ENCODE assay signal across 8 mouse cellular contexts in genomic region chr14:27335331-27336207, GRCm38 (mm10).
DNase-seq lines count a peak whose midpoint lies in the region; ATAC-seq and TF ChIP-seq lines count a peak whose summit lies in the region.

No protein-coding gene starts in this region.

- peak overlapping the region; percentile 87 for H3K4me2 ChIP-seq in neural tube, embryonic 14.5 days (ENCODE audit: low read depth, low read length)

- no peaks in the 10 kb centered on the region for H3K36me3 ChIP-seq in G1E (replicated peaks)
- H3K36me3 ChIP-seq in neural tube, embryonic 14.5 days (ENCODE audit: control insufficient read depth, insufficient read depth, low read length): no peaks in the 10 kb centered on the region

- ATAC-seq in G1E (ENCODE audit: extremely low read depth, insufficient number of reproducible peaks, low FRiP score, poor library complexity, severe bottlenecking): peak; percentile 75
- peak; percentile 93 for ATAC-seq in neural tube, embryonic 14.5 days (ENCODE audit: low read depth)

- H3K9ac ChIP-seq in neural tube, embryonic 14.5 days (replicated peaks; ENCODE audit: low read depth, low read length): peak overlapping the region; percentile 55

- H3K9me3 ChIP-seq in G1E (replicated peaks): no peaks in the 10 kb centered on the region
- no peaks in the 10 kb centered on the region for H3K9me3 ChIP-seq in neural tube, embryonic 14.5 days (ENCODE audit: control insufficient read depth, low read length)

- H3K27me3 ChIP-seq in G1E (ENCODE audit: insufficient read depth, low read length): peaks cover 34% of the 10 kb centered on the region
- 0 out of 2 replicates have a peak, but pooled peaks cover 12% of the 10 kb centered on the region for H3K27me3 ChIP-seq in neural tube, embryonic 14.5 days (ENCODE audit: control insufficient read depth, insufficient read depth, low read length)

- H3K27ac ChIP-seq in layer of hippocampus, adult 2 months: peak overlapping the region; percentile 93
- H3K27ac ChIP-seq in neural tube, embryonic 14.5 days (ENCODE audit: low read depth, low read length): no peak overlapping the region

- WGBS in neural tube, embryonic 14.5 days: 3% methylated on average over 37 of the region's 37 CpGs

- no peak for TF ChIP-seq CTCF in G1E (IDR thresholded peaks at IDR 0.05; ENCODE audit: low read depth, low read length)
- peak; percentile 9; the same call in 1 of the 2 replicates for TF ChIP-seq CTCF in layer of hippocampus, adult 2 months (conservative IDR thresholded peaks at IDR 0.05)

- H3K4me3 ChIP-seq in G1E (ENCODE audit: low read depth, low read length): peak overlapping the region; percentile 82
- H3K4me3 ChIP-seq in layer of hippocampus, adult 2 months: peak overlapping the region; percentile 97
- H3K4me3 ChIP-seq in neural tube, embryonic 14.5 days (ENCODE audit: low read depth, low read length): peak overlapping the region; percentile 52

- peak; percentile 71 for DNase-seq in G1E (ENCODE audit: low spot score)
- peak; percentile 93 for DNase-seq in cerebellum, adult 8-10 months
- peak; percentile 76 for DNase-seq in forelimb bud, embryonic 11.5 days (ENCODE audit: low read depth, low spot score)
- DNase-seq in heart, postnatal 4 days: peak; percentile 84
- peak; percentile 87 to 89 for DNase-seq in layer of hippocampus, adult 2 months (ENCODE audit: low spot score in 2 of 2)
- DNase-seq in lung, adult 18-20 months: peak; percentile 89 to 91
- DNase-seq in telencephalon, adult 2 months (ENCODE audit: low read depth, low spot score): peak; percentile 79

- H3K4me1 ChIP-seq in G1E (ENCODE audit: insufficient read depth, low read depth, low read length): peaks cover 51% of the 10 kb centered on the region
- H3K4me1 ChIP-seq in neural tube, embryonic 14.5 days (ENCODE audit: control insufficient read depth, insufficient read depth, low read length): peaks cover 4% of the 10 kb centered on the region; the same call in 1 of the 2 replicates
